Mouse (Mus musculus) CD4-positive, CD25-positive, alpha-beta regulatory T cell, adult 9 weeks (primary cell): ENCODE measurements around the gene Defb29. TPM values are rescaled to one million over a fixed set of nuclear protein-coding genes. Genes with fewer than 3 reads are reported as not detected.

ENCODE experiments used
- polyA plus RNA-seq: library from polyadenylated mRNA; unstranded; fragments of 100-300 nt; shearing (Covaris generic); gene quantifications from one replicate; pipeline ENCODE4 v1.2.1, GENCODE M21; 2017

Gene Defb29
- not detected for polyA plus RNA-seq

GRCm38 (mm10) chr2:152539944-152540710 lies at the start of gene Defb29:
Defb29 (minus strand) TSS chr2:152540098.

GRCm38 (mm10) chr2:152580107-152580506 lies 40.2 kb upstream of the Defb29 start, which contains the start of gene Defb19:
Defb19 (minus strand) TSS chr2:152580312.

GRCm38 (mm10) chr2:152572114-152572794 lies 32.4 kb upstream of the Defb29 start, which contains the start of gene Defb21:
Defb21 (plus strand) TSS chr2:152572744.

GRCm38 (mm10) chr2:152569038-152569437 lies 29.1 kb upstream of the Defb29 start, which contains the start of gene Gm17416:
Gm17416 (plus strand) TSS chr2:152569338.

DNA sequence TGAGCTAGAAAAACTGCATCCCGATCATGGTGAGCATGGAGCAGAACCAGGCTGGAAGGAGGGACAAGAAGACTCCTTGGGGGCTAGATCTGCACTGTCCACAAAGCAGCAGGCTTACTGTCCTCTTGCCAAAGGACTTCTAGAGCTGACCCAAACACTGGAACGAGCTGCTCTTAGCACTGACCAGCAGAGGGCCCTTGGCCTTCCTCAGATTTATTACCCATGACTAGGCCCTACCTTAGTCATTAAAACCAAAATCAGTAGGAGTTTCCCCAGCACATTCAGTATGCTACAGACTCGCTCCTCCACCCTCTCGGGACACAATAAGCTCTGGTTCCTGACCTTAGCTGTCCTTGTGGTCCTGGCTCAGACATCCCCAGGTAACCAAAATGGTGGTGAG lies 21.9 kb downstream of the Defb29 start, which contains the start of gene Defb28:
Gene Defb28 (plus strand): TSS at position 275 of the 400 bp plus-strand sequence.

DNA sequence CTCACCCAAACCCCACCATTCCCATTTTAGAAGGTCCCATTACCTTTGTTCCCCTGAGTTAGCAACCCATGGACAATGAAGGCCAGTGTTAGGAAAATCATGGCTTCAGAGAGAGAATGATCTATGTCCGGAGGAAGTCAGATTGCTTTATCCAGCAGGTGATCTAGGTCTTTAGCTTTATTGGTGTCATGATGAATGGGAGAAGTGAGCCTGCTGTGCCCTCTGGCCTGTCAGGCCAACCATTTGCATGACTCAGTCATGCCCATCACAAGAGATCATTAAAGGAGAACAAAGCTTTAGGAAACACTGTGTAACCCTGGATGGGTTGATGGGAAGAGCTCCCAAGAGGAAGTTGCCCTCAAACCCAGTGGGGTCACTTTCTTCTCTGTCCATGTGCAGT lies 28.3 kb downstream of the Defb29 start, which contains the start of gene Defb26:
Gene Defb26 (minus strand): TSS at position 101 of the 400 bp plus-strand sequence.

GRCm38 (mm10) chr2:152490038-152490437 lies 49.9 kb downstream of the Defb29 start, which contains the start of gene Defb22:
Defb22 (minus strand) TSS chr2:152490138.

Other genes with a start within 250 kb of the Defb29 start
- 29.9 TPM for gene Tbc1d20, start 246.3 kb downstream of the Defb29 start, polyA plus RNA-seq
- gene Rbck1, start 207.4 kb downstream of the Defb29 start, polyA plus RNA-seq = 309 TPM
- 6.1 TPM for gene Trib3, start 196.1 kb downstream of the Defb29 start, polyA plus RNA-seq
- not detected for gene Nrsn2, start 163.5 kb downstream of the Defb29 start, polyA plus RNA-seq
- not detected for gene Sox12, start 142.0 kb downstream of the Defb29 start, polyA plus RNA-seq
- 0.43 TPM for gene Zcchc3, start 125.1 kb downstream of the Defb29 start, polyA plus RNA-seq
- 0.33 TPM for gene 6820408C15Rik, start 124.5 kb downstream of the Defb29 start, polyA plus RNA-seq
- gene Defb23, start 75.5 kb downstream of the Defb29 start, polyA plus RNA-seq = not detected
- gene Defb20, start 63.0 kb downstream of the Defb29 start, polyA plus RNA-seq = not detected
- gene Defb22, start 50.0 kb downstream of the Defb29 start, polyA plus RNA-seq = not detected
- not detected for gene Defb26, start 28.4 kb downstream of the Defb29 start, polyA plus RNA-seq
- gene Defb28, start 21.8 kb downstream of the Defb29 start, polyA plus RNA-seq = not detected
- gene Gm17416, start 29.2 kb upstream of the Defb29 start, polyA plus RNA-seq = not detected
- not detected for gene Defb21, start 32.6 kb upstream of the Defb29 start, polyA plus RNA-seq
- not detected for gene Defb19, start 40.2 kb upstream of the Defb29 start, polyA plus RNA-seq
- gene Defb45, start 59.3 kb upstream of the Defb29 start, polyA plus RNA-seq = not detected
- not detected for gene Defb36, start 64.2 kb upstream of the Defb29 start, polyA plus RNA-seq
- not detected for gene Defb25, start 83.0 kb upstream of the Defb29 start, polyA plus RNA-seq
- gene Rem1, start 86.9 kb upstream of the Defb29 start, polyA plus RNA-seq = not detected
- 39.0 TPM for gene H13, start 129.4 kb upstream of the Defb29 start, polyA plus RNA-seq
- 2.4 TPM for gene Mcts2, start 146.9 kb upstream of the Defb29 start, polyA plus RNA-seq
- not detected for gene Id1, start 196.2 kb upstream of the Defb29 start, polyA plus RNA-seq
- gene Cox4i2, start 214.1 kb upstream of the Defb29 start, polyA plus RNA-seq = not detected